Mouse (Mus musculus): ENCODE data around the gene Cep112.

Cep112 gene

GRCm38 (mm10) chr11:108424889-108425591, at the start of gene Cep112:
Gene Cep112 (plus strand): TSS chr11:108425192.
- DNase-seq (ENCODE audit: inconsistent age in 2 of 2, low spot score in 1 of 2), result peak; percentile 99

GRCm38 (mm10) chr11:108376815-108377214, 48.2 kb upstream of the Cep112 start:
- DNase-seq (ENCODE audit: inconsistent age in 2 of 2, low spot score in 1 of 2), result no peak

- DNase-seq (ENCODE audit: inconsistent age in 2 of 2, low spot score in 1 of 2), result peak; percentile 64 to 89
These were observed 47.2 kb upstream of the Cep112 start for GRCm38 (mm10) chr11:108377680-108378362.

DNA sequence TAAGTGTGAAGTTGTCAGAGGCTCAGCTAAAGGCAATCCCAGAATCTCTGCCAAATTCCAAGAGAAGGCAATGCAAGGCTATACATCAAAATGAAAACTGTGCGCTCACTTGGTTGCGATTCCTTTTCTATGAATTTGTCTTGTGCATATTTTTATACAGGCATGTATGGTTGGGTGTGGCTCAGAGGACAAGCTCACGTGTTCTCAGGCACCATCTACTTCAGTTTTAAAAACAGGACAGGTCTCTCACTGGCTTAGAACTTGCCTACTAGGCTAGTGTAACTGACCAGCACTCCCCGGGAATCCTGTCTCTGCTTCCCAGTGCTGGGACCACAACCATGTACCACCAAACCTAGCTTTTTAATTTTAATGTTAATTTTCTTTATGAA, 46.6 kb upstream of the Cep112 start:
- DNase-seq (ENCODE audit: inconsistent age in 2 of 2, low spot score in 1 of 2), result no peak

DNA sequence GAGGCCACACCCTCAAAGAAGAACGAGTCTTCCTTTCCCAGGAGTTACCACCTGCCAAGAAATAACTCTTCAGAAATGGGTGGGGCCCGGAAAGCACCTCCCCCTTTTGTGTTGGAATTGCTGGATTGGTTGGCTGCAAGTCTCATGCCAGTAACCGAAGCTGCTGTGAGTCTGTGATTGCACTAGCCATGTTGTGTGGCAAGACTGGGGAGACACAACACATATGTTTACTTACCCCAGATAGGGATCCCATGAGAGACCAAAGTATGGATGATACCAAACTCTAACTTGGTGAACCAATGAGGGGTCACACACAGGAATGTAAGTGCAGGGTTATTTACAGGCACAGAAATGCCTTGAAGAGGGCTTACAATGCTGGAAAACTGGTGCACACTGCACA, 42.3 kb upstream of the Cep112 start:
- DNase-seq (ENCODE audit: inconsistent age in 2 of 2, low spot score in 1 of 2), result no peak

DNA sequence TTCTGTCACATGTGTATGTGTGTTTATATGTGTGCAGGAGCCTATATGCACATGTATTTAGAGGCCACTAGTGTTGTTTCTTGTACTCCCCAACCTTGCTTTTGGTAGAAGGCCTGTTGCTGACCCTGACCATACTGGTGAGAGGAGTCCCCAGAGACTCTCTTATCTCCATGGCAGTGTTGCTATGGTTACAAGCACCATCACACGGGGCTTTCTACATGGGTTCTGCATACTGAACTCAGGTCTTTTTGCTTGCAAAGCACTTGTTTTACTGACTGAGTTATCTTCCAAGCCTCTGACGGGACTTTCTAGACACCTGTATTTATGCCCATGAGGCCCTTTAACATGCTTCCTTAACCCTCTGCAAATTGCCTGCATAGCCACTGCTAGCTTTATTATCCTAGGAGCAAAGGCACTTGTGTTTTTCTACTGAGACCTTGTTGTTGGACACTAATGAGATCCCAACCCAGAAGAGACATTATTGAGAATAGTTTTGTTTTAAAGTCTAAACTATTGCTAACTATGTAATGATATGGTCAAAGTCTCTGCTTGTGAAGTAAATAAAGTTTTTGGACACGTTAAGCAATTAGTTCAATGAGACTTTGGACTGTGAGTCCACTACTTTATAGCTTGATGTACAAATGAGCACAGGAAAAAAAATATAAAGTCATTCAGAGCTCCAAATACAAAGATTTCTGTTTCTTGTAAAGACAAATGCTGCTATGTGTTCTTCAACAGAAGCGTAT, 39.9 kb upstream of the Cep112 start:
- DNase-seq (ENCODE audit: inconsistent age in 2 of 2, low spot score in 1 of 2), result no peak

DNA sequence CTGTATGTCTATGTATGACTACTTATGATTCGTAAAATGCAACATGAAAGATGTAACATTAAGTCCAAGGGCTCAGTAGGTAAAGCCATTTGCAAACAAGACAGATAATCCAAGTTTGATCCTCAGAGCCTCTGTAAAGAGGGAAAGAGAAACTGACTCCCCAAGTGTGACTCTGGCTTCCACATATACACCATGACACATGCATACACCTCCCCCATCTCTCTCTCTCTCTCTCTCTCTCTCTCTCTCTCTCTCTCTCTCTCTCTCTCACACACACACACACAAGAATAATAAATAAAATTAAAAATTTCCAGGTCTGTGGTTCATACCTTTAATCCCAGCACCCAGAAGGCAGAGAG, 39.3 kb upstream of the Cep112 start:
- DNase-seq (ENCODE audit: inconsistent age in 2 of 2, low spot score in 1 of 2), result no peak

GRCm38 (mm10) chr11:108395061-108395460, 29.9 kb upstream of the Cep112 start:
- DNase-seq (ENCODE audit: inconsistent age in 2 of 2, low spot score in 1 of 2), result no peak

- DNase-seq (ENCODE audit: inconsistent age in 2 of 2, low spot score in 1 of 2), result no peak
These were observed 28.7 kb upstream of the Cep112 start for GRCm38 (mm10) chr11:108396076-108396829.

GRCm38 (mm10) chr11:108409876-108410644, 14.9 kb upstream of the Cep112 start:
- no peak for DNase-seq (ENCODE audit: inconsistent age in 2 of 2, low spot score in 1 of 2)

DNA sequence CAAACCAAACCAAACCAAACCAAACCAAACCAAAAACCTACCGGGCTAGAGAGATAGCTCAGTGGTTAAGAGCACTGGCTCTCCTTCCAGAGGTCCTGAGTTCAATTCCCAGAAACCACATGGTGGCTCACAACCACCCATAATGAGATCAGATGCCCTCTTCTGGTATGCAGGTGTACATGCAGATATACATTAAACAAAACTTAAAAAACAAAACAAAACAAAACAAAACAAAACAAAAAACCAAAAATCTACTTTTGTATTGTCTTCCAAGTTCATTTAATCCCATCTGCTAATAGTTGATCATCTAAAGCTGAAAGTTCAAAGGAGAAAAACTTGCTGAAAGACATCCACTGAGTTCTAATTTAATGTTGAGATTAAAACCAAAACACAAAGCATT, 8.6 kb upstream of the Cep112 start:
- no peak for DNase-seq (ENCODE audit: inconsistent age in 2 of 2, low spot score in 1 of 2)

DNA sequence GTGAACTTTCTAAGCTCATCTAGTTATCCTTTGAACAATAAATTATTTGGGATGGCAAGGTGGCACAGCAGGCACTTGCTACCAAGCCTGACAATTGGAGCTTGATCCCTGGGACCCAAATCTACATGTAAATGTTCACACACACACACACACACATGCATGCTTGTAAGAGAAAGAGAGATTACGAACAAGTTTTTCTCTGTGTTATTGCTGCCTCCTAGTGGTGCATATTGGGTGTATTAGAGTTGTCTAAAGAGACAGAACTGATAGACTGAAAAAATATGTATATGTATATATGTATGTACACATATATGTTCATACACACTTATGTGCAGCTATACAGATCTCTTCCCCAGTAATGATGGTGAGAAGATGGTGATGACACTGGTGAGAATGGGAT, 6.5 kb upstream of the Cep112 start:
- DNase-seq (ENCODE audit: inconsistent age in 2 of 2, low spot score in 1 of 2), result peak in 1 of 2 experiments; percentile 47

GRCm38 (mm10) chr11:108419242-108419641, 5.8 kb upstream of the Cep112 start:
- DNase-seq (ENCODE audit: inconsistent age in 2 of 2, low spot score in 1 of 2), result no peak

DNA sequence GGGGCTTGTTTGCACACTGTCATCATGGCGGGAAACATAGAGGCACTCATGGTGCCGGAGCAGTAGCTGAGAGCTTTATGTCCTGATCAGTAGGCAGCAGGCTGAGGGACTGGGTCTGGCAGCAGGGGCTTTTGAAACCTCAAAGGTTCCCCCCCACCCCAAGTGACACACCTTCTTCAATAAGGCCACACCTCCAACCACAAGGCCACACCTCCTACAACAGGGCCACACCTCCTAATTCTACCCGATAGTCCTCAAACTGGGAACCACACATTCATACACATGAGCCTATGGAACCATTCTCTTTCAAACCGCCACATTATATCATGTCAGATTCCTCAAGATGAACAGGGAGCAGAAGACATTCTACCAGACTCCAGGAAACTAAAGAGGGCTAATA, 4.2 kb upstream of the Cep112 start:
- DNase-seq (ENCODE audit: inconsistent age in 2 of 2, low spot score in 1 of 2), result no peak

- no peak for DNase-seq (ENCODE audit: inconsistent age in 2 of 2, low spot score in 1 of 2)
These were observed 1.8 kb upstream of the Cep112 start for GRCm38 (mm10) chr11:108423221-108423620.

- peak in 1 of 2 experiments; percentile 25 for DNase-seq (ENCODE audit: inconsistent age in 2 of 2, low spot score in 1 of 2)
These were observed 881 bp upstream of the Cep112 start for GRCm38 (mm10) chr11:108424111-108424510.

DNA sequence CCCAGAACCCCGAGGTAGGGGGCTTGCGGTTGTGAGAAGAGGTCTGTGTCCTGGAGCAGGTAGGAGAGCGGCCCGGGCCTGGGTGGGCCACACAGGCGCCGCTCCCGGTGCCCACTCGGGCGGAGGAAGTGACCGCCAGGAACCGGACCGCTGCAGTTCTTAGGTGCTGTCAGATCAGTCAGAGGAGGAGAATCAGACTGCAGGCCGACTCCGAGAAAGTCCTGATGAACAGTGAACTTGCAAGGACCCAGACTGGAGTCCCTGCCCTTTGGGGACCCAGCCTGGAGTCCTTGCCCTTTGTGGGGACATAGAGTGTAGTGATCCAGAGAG, 565 bp downstream of the Cep112 start:
- no peak for DNase-seq (ENCODE audit: inconsistent age in 2 of 2, low spot score in 1 of 2)

DNA sequence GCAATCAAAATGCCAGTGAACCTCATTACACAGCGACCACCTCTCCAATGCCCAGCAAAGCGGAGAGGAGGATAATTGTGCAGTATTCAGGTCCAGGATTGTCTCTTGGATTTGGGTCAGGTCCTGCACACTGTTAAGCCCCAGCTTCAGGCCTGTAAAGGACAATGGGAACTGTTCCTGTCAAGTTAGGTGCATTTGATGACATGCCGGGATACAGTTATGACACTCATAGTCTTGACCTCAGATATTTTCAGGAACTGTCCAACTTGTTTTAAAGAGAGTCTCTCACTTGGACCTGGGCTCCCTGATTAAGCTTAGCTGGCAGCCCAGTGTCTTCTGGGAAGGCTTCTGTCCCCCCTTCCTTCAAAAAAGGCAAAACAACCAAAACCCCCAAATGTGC, 1.1 kb downstream of the Cep112 start:
- peak in 1 of 2 experiments; percentile 37 for DNase-seq (ENCODE audit: inconsistent age in 2 of 2, low spot score in 1 of 2)

DNA sequence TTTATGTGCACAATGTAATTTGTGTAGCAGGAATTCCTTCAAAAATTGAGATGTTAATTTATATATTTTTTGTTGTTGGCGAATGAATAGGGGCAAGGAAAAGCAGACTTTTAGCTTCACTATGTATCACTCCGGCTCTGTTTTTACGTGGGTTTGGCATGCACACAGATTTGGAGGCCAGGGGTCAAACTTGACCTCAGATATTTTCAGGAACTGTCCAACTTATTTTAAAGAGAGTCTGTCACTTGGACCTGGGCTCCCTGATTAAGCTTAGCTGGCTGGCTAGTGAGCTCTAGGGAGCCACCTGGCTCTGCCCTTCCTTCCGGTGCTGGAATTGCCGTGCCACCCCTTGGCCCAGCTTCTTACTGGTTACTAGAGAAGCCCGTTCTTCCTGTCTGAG, 2.2 kb downstream of the Cep112 start:
- peak in 1 of 2 experiments; percentile 30 for DNase-seq (ENCODE audit: inconsistent age in 2 of 2, low spot score in 1 of 2)

DNA sequence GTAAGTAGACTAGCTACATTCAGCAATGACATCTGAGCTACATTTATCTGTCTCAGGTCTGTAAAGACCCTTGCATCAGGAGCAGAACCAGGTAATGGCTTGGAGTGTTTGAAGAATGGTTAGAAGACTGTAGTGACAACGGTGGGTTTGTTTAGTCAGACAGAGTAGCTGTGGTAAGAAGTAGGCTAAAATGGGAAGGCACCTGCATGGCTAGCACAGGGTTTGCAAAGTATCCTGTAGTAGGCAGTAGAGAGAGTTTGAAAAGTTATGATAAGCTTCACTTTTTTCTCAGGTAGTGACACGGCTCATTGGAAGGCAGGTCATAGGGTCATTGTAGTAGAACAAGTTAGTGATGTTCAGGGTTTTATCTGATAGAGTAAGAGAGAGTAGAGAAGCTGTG, 4.1 kb downstream of the Cep112 start:
- DNase-seq (ENCODE audit: inconsistent age in 2 of 2, low spot score in 1 of 2), result no peak

Measured in adrenal gland, adult (tissue).